Mouse (Mus musculus) intestine, embryonic 14.5 days (tissue): ENCODE data around the gene Mroh2a. TPM values are rescaled to one million over a fixed set of nuclear protein-coding genes. Genes with fewer than 3 reads are reported as not detected.

Experiments
- ATAC-seq: fragments of 200-750 bp; cut with Nextera tagmentation; replicated peaks from 2 replicates; pipeline ENCODE4 v1.8.0; 2017; ENCODE audit warnings: low read depth, moderate number of reproducible peaks, moderate TSS enrichment, moderate library complexity; ENCODE audit not compliant: low FRiP score, low TSS enrichment
- DNase-seq: peaks from one replicate; pipeline ENCODE4 v3.0.0-alpha.2; 2018; ENCODE audit warnings: low spot score
- H3K27ac ChIP-seq: fragments of 300-500 bp; sonication (generic); 2 replicates; pipeline ENCODE4 v1.5.1; 2014; ENCODE audit warnings: low read depth, mild to moderate bottlenecking, control low read depth
- H3K27me3 ChIP-seq: fragments of 300-500 bp; sonication (generic); replicated peaks from 2 replicates; pipeline ENCODE4 v1.6.1; 2014; ENCODE audit warnings: low read length, control low read depth; ENCODE audit not compliant: control insufficient read depth, insufficient read depth
- H3K36me3 ChIP-seq: fragments of 300-500 bp; sonication (generic); 2 replicates; pipeline ENCODE4 v1.6.1; 2014; ENCODE audit warnings: low read length, control low read depth; ENCODE audit not compliant: control insufficient read depth, insufficient read depth
- H3K4me1 ChIP-seq: fragments of 300-500 bp; sonication (generic); replicated peaks from 2 replicates; pipeline ENCODE4 v1.6.1; 2014; ENCODE audit warnings: low read length, control low read depth, mixed read lengths; ENCODE audit not compliant: control insufficient read depth, insufficient read depth
- H3K4me2 ChIP-seq: fragments of 300-500 bp; sonication (generic); 2 replicates; pipeline ENCODE4 v1.6.1; 2014; ENCODE audit warnings: low read length
- H3K4me3 ChIP-seq: fragments of 300-500 bp; sonication (generic); 2 replicates; pipeline ENCODE4 v1.5.1; 2014; ENCODE audit warnings: low read depth, low read length, control low read depth, mixed read lengths
- H3K9ac ChIP-seq: fragments of 300-500 bp; sonication (generic); 2 replicates; pipeline ENCODE4 v1.6.1; 2014; ENCODE audit warnings: mild to moderate bottlenecking, low read length
- H3K9me3 ChIP-seq: fragments of 300-500 bp; sonication (generic); 2 replicates; pipeline ENCODE4 v1.6.1; 2016; ENCODE audit warnings: low read length, control low read depth; ENCODE audit not compliant: control insufficient read depth
- WGBS: fragments of 180-500 bp; shearing (Covaris S2); extraction: QIAGEN DNeasy Blood & Tissue Kit; methylation state at CpG from one replicate; pipeline ENCODE4 v1.1.7; 2014; 5-methylcytosine and 5-hydroxymethylcytosine counted together
- polyA plus RNA-seq: library from polyadenylated mRNA; unstranded; fragments of >200 nt; fragmentation: Nextera tagmentation; extraction: Ambion mirVana; gene quantifications from 2 replicates; pipeline ENCODE4 v1.2.1, GENCODE M21; 2014

Gene Mroh2a
- polyA plus RNA-seq, 1 experiment from 2014 or later = 1.1 TPM

- H3K27ac ChIP-seq = no peak within 1 kb of the TSS
- WGBS = 6% methylated on average over 55 of the region's 62 CpGs
Observed at GRCm38 (mm10) chr1:88205294-88205922, 21.4 kb upstream of the Mroh2a start, which contains the start of gene Dnajb3. Gene Dnajb3, minus strand, starts transcription at chr1:88205782.

GRCm38 (mm10) chr1:88206843-88207479, 19.8 kb upstream of the Mroh2a start:
- Histone ChIP-seq H3K9ac (no peak overlapping the region), H3K4me3 (no peak overlapping the region), H3K4me1 (peaks cover 7% of the 10 kb centered on the region; the same call in 1 of the 2 replicates), H3K27me3 (no peaks in the 10 kb centered on the region), H3K9me3 (peaks cover 11% of the 10 kb centered on the region), H3K27ac (no peak overlapping the region), H3K4me2 (no peak overlapping the region), H3K36me3 (no peaks in the 10 kb centered on the region)
- DNase-seq (no peak), ATAC-seq (no peak)
- 70% methylated on average over 2 of the region's 2 CpGs for WGBS

More at GRCm38 (mm10) chr1:88205294-88205922, 21.4 kb upstream of the Mroh2a start, which contains the start of gene Dnajb3:
- H3K4me3 ChIP-seq = peak within 1 kb of the TSS; percentile 47
- no peaks in the 10 kb centered on the region for H3K36me3 ChIP-seq
- H3K27me3 ChIP-seq = no peaks in the 10 kb centered on the region
- DNase-seq (peak; percentile 90), ATAC-seq (peak; percentile 97)
- H3K9ac ChIP-seq = peak within 1 kb of the TSS; percentile 61
- H3K4me2 ChIP-seq = peak within 1 kb of the TSS; percentile 76
- H3K9me3 ChIP-seq = peaks cover 4% of the 10 kb centered on the region; the same call in 1 of the 2 replicates
- H3K4me1 ChIP-seq = peaks cover 7% of the 10 kb centered on the region; the same call in 1 of the 2 replicates

- 67% methylated on average over 8 of the region's 8 CpGs for WGBS
- no peak within 1 kb of the TSS for H3K27ac ChIP-seq
- H3K36me3 ChIP-seq = no peaks in the 10 kb centered on the region
- peak; percentile 65 for DNase-seq
- no peak within 1 kb of the TSS for H3K4me2 ChIP-seq
- H3K4me3 ChIP-seq = no peak within 1 kb of the TSS
- no peak within 1 kb of the TSS for H3K9ac ChIP-seq
- peaks cover 46% of the 10 kb centered on the region for H3K9me3 ChIP-seq
- H3K4me1 ChIP-seq = no peaks in the 10 kb centered on the region
- no peaks in the 10 kb centered on the region for H3K27me3 ChIP-seq
- ATAC-seq = peak; percentile 14
Observed at GRCm38 (mm10) chr1:88211812-88212211, 15.0 kb upstream of the Mroh2a start, which contains the start of gene Ugt1a1. Gene Ugt1a1, plus strand, starts transcription at chr1:88211959.

- Histone ChIP-seq H3K27ac (no peak overlapping the region), H3K36me3 (no peaks in the 10 kb centered on the region), H3K4me1 (no peaks in the 10 kb centered on the region), H3K9ac (no peak overlapping the region), H3K9me3 (peaks cover 51% of the 10 kb centered on the region), H3K27me3 (no peaks in the 10 kb centered on the region), H3K4me3 (no peak overlapping the region), H3K4me2 (no peak overlapping the region)
- no peak for ATAC-seq
- 60% methylated on average over 8 of the region's 8 CpGs for WGBS
- DNase-seq = peak; percentile 52
Observed at GRCm38 (mm10) chr1:88212341-88213045, 14.3 kb upstream of the Mroh2a start.

GRCm38 (mm10) chr1:88213061-88213460, 13.7 kb upstream of the Mroh2a start:
- Histone ChIP-seq H3K27ac (no peak overlapping the region), H3K36me3 (no peaks in the 10 kb centered on the region), H3K4me3 (no peak overlapping the region), H3K9ac (no peak overlapping the region), H3K9me3 (peaks cover 53% of the 10 kb centered on the region), H3K4me2 (no peak overlapping the region), H3K27me3 (no peaks in the 10 kb centered on the region), H3K4me1 (no peaks in the 10 kb centered on the region)
- WGBS = 73% methylated on average over 1 of the region's 1 CpGs
- DNase-seq (no peak), ATAC-seq (no peak)

GRCm38 (mm10) chr1:88213766-88214461, 12.9 kb upstream of the Mroh2a start:
- Histone ChIP-seq H3K27me3 (no peaks in the 10 kb centered on the region), H3K4me2 (no peak overlapping the region), H3K36me3 (no peaks in the 10 kb centered on the region), H3K4me3 (no peak overlapping the region), H3K27ac (no peak overlapping the region), H3K4me1 (no peaks in the 10 kb centered on the region), H3K9me3 (peaks cover 53% of the 10 kb centered on the region), H3K9ac (no peak overlapping the region)
- DNase-seq = peak; percentile 62
- ATAC-seq = 0 out of 2 replicates have a peak, but pooled peaks have one; percentile 7
- 79% methylated on average over 2 of the region's 2 CpGs for WGBS

- Histone ChIP-seq H3K4me2 (no peak overlapping the region), H3K27me3 (no peaks in the 10 kb centered on the region), H3K9ac (no peak overlapping the region), H3K4me1 (no peaks in the 10 kb centered on the region), H3K27ac (no peak overlapping the region), H3K4me3 (no peak overlapping the region), H3K36me3 (no peaks in the 10 kb centered on the region), H3K9me3 (peaks cover 53% of the 10 kb centered on the region)
- WGBS = 78% methylated on average over 2 of the region's 2 CpGs
- DNase-seq (no peak), ATAC-seq (no peak)
Observed at GRCm38 (mm10) chr1:88214462-88214952, 12.3 kb upstream of the Mroh2a start.
